Mouse (Mus musculus): ENCODE measurements around the gene Pik3r6. TPM values are rescaled to one million over a fixed set of nuclear protein-coding genes. Genes with fewer than 3 reads are reported as not detected.

Gene Pik3r6
- polyA plus RNA-seq, 1 experiment from 2014 or later, result 2.1 TPM

DNA sequence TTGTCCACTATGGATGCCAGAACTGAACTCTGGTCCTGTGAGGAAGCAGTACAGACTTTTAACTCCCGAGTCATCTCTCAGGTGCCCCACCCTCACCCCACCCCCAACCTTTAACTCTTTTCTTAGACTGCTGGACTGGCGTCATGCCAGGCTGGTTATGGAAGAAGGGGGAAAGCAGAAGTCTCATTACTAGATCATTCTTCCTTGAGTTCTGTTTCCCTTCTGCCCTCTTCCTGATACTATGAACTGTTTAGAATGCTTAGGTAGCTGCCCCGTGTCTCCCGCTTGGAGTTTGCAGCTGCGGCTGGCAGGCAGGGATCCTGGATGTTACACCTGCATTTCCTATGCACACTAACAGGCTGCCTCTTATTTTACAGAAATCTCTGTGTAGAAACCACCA is 17.0 kb downstream of the Pik3r6 start:
- no peak for ATAC-seq (ENCODE audit: low FRiP score)
- Histone ChIP-seq H3K9ac (no peak overlapping the region), H3K27me3 (no peaks in the 10 kb centered on the region), H3K4me2 (replicated peaks) (no peak overlapping the region), H3K36me3 (no peaks in the 10 kb centered on the region), H3K4me1 (no peaks in the 10 kb centered on the region), H3K4me3 (no peak overlapping the region), H3K27ac (no peak overlapping the region), H3K9me3 (replicated peaks) (peaks cover 4% of the 10 kb centered on the region)
- WGBS, result 93% methylated on average over 5 of the region's 5 CpGs

GRCm38 (mm10) chr11:68520439-68520838 is 17.6 kb downstream of the Pik3r6 start:
- Histone ChIP-seq H3K4me3 (no peak overlapping the region), H3K9ac (no peak overlapping the region), H3K36me3 (no peaks in the 10 kb centered on the region), H3K27me3 (no peaks in the 10 kb centered on the region), H3K4me2 (replicated peaks) (no peak overlapping the region), H3K27ac (no peak overlapping the region), H3K4me1 (no peaks in the 10 kb centered on the region), H3K9me3 (replicated peaks) (peaks cover 4% of the 10 kb centered on the region)
- no peak for ATAC-seq (ENCODE audit: low FRiP score)
- WGBS, result 89% methylated on average over 2 of the region's 2 CpGs

DNA sequence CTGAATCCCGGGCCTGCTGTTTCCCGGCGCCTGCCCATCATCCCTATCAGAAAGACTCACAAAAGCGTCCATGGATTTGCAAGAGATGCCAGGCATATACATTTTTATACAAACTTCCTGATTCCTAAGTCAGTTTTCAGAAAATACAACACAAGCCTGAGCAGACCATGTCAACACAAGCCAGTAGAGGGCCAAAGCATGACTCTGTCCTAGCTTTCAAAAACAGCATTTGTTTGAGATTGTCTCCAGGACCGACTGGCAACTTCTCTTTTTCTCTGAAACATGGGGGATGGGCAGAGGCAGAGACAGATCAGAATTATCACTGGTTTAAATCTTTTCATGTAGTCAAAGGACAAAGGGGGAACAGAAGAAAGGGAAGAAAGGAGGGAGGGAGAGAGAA is 18.5 kb downstream of the Pik3r6 start:
- H3K4me1 ChIP-seq, result no peaks in the 10 kb centered on the region
- H3K27me3 ChIP-seq, result no peaks in the 10 kb centered on the region
- no peaks in the 10 kb centered on the region for H3K36me3 ChIP-seq
- H3K27ac ChIP-seq, result no peak overlapping the region
- H3K9me3 ChIP-seq (replicated peaks), result peaks cover 4% of the 10 kb centered on the region
- H3K4me2 ChIP-seq (replicated peaks), result no peak overlapping the region
- ATAC-seq (ENCODE audit: low FRiP score), result no peak
- H3K9ac ChIP-seq, result no peak overlapping the region
- no peak overlapping the region for H3K4me3 ChIP-seq
- 77% methylated on average over 5 of the region's 5 CpGs for WGBS

DNA sequence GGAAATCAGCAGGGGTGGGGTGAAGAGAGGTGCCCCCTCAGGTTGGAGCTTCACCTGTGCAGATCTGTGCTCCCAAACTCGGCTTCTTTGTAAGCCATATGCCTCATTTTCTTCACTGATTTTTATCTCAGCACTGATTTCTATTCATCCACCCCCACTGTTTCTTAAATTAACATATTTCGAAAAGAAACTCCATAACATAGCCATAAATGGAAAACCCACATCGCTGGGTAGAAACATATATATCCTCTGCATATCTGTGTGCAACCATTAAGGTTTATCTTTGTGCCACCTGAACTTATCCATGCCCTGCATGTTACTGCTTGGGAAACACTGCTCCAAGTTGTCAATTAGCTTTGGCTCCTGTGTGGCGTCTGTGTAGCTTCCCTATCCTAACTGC is 23.6 kb downstream of the Pik3r6 start:
- Histone ChIP-seq H3K4me1 (no peaks in the 10 kb centered on the region), H3K27me3 (no peaks in the 10 kb centered on the region), H3K36me3 (no peaks in the 10 kb centered on the region), H3K27ac (no peak overlapping the region), H3K4me2 (replicated peaks) (no peak overlapping the region), H3K9me3 (replicated peaks) (no peaks in the 10 kb centered on the region), H3K9ac (no peak overlapping the region), H3K4me3 (no peak overlapping the region)
- no peak for ATAC-seq (ENCODE audit: low FRiP score)
- 76% methylated on average over 4 of the region's 4 CpGs for WGBS

DNA sequence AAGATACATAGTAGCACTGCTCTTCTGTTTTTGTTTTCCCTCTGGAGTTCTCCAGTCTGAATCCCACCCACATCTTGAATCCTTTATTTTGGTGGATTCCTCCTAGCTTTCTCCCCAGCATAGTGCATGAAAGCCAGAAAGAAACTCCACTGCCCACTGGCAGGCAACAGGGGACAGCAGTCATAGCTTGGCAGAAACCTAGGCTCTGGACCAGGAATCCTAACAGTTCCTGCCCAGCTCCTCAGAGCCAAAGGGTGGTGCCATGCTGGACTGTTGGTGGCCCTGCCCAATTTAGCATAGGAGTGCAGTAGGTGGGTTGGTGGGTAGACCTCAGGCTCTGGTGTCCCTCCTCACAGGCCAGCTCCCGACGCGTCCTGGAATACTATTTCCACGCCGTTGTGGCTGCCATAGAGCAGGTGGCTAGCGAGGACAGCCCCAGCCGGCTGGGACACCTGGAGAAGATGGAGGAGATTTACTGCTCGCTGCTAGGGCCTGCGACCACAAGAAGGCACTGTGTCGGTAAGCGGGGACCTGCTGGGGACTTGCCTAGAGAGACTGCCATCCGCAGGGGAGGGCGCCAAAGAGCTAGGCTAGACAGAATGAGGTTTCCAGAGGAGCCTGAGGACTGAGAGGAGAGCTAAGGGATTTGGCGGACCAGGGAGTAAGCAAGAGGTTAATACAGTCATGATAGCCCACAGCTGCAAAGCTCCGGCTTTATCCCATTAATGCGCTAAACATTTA is 28.4 kb downstream of the Pik3r6 start:
- no peaks in the 10 kb centered on the region for H3K36me3 ChIP-seq
- H3K9ac ChIP-seq, result no peak overlapping the region
- no peak overlapping the region for H3K4me2 ChIP-seq (replicated peaks)
- no peak for ATAC-seq (ENCODE audit: low FRiP score)
- 29% methylated on average over 16 of the region's 16 CpGs for whole genome bisulfite sequencing
- H3K4me3 ChIP-seq, result no peak overlapping the region
- H3K27me3 ChIP-seq, result no peaks in the 10 kb centered on the region
- H3K9me3 ChIP-seq (replicated peaks), result no peaks in the 10 kb centered on the region
- no peak overlapping the region for H3K27ac ChIP-seq
- 0 out of 2 replicates have a peak, but pooled peaks cover under 1% of the 10 kb centered on the region for H3K4me1 ChIP-seq

DNA sequence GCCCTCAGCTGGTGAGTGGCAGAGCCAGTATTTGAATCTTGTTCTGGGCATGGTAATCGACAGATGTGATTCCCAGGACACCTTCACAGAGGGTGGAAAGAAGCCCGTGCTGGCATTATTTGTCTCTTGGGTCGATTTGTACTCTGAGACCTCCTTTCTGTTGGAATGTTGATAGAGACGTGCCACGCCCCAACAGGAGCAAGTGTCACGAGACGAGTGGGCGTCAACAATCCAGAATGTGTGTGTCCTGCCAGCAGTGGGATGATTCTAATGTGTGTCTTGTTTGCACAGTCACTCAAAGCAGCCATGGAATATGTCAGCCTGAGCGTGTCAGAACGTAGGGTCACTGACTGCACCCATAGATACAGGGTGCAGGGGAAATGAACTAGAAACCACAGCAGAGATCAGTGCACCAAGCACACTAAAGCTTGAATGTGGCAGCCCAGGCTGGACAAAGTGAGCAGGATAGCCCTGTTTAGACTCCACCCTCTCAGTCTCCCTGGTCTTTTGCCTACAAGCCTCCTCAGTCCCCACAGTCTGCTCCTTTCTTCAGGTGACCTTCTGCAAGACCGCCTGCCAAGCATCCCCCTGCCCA is 29.2 kb downstream of the Pik3r6 start:
- no peaks in the 10 kb centered on the region for H3K27me3 ChIP-seq
- no peak overlapping the region for H3K4me2 ChIP-seq (replicated peaks)
- WGBS, result 75% methylated on average over 11 of the region's 11 CpGs
- H3K27ac ChIP-seq, result no peak overlapping the region
- H3K36me3 ChIP-seq, result no peaks in the 10 kb centered on the region
- no peak overlapping the region for H3K4me3 ChIP-seq
- H3K9me3 ChIP-seq (replicated peaks), result no peaks in the 10 kb centered on the region
- H3K9ac ChIP-seq, result no peak overlapping the region
- ATAC-seq (ENCODE audit: low FRiP score), result no peak
- 0 out of 2 replicates have a peak, but pooled peaks cover 4% of the 10 kb centered on the region for H3K4me1 ChIP-seq

- no peak overlapping the region for H3K27ac ChIP-seq
- ATAC-seq (ENCODE audit: low FRiP score), result no peak
- H3K9me3 ChIP-seq (replicated peaks), result no peaks in the 10 kb centered on the region
- no peak overlapping the region for H3K4me2 ChIP-seq (replicated peaks)
- H3K4me1 ChIP-seq, result 0 out of 2 replicates have a peak, but pooled peaks cover 4% of the 10 kb centered on the region
- 79% methylated on average over 5 of the region's 5 CpGs for WGBS
- no peak overlapping the region for H3K9ac ChIP-seq
- H3K4me3 ChIP-seq, result no peak overlapping the region
- H3K27me3 ChIP-seq, result no peaks in the 10 kb centered on the region
- no peaks in the 10 kb centered on the region for H3K36me3 ChIP-seq
Measured at GRCm38 (mm10) chr11:68532773-68533172, 30.0 kb downstream of the Pik3r6 start.

DNA sequence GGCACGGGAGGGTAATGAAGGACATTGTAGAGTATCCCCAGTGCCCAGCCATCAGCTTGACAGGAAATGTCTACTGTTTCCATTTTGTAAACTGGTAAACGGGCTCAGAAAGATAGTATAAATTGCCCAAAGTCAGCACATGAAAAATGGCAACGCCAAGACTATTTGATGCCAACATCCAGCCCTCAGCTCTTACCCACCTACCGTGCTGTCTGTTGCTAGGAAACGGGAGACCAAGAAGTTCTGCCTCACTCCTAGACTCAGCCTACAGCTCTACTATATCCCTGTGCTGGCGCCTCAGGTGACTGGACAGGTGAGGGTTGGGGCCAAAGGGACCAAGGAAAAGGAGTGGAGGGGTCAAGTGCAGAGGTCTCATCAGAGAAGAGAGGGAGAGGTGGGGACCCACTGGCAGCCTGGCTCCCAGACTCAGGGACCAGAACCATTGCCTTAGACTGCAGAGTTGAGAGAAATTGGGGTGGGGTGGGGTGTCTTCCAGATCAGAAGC is 31.2 kb downstream of the Pik3r6 start:
- Histone ChIP-seq H3K4me1 (0 out of 2 replicates have a peak, but pooled peaks cover 4% of the 10 kb centered on the region), H3K36me3 (no peaks in the 10 kb centered on the region), H3K27me3 (no peaks in the 10 kb centered on the region)

DNA sequence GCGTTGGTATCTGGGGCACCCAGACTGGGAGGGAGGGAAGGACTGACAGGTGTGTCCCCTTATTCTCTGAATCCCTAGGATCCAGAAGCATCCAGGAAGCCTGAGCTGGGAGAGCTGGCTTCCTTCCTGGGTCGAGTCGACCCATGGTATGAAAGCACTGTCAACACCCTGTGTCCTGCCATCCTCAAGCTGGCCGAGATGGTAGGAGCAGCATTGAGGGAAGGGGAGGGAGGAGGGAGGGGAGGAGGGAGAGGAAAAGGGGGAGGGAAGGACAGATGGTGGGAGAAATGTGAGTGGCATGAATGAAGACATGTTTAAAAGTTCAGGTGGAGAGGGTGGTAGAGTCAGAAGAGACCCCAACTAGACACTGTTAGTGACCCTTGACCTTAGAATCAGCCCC is 33.2 kb downstream of the Pik3r6 start:
- H3K4me2 ChIP-seq (replicated peaks), result no peak overlapping the region
- 0 out of 2 replicates have a peak, but pooled peaks cover 4% of the 10 kb centered on the region for H3K4me1 ChIP-seq
- H3K27me3 ChIP-seq, result no peaks in the 10 kb centered on the region
- no peak overlapping the region for H3K27ac ChIP-seq
- no peaks in the 10 kb centered on the region for H3K9me3 ChIP-seq (replicated peaks)
- ATAC-seq (ENCODE audit: low FRiP score), result no peak
- H3K9ac ChIP-seq, result no peak overlapping the region
- no peak overlapping the region for H3K4me3 ChIP-seq
- WGBS, result 67% methylated on average over 4 of the region's 4 CpGs
- H3K36me3 ChIP-seq, result no peaks in the 10 kb centered on the region

More for the DNA sequence above, 31.2 kb downstream of the Pik3r6 start:
- H3K27ac ChIP-seq, result no peak overlapping the region
- no peak overlapping the region for H3K4me3 ChIP-seq
- ATAC-seq (ENCODE audit: low FRiP score), result no peak
- no peaks in the 10 kb centered on the region for H3K9me3 ChIP-seq (replicated peaks)
- no peak overlapping the region for H3K9ac ChIP-seq
- H3K4me2 ChIP-seq (replicated peaks), result no peak overlapping the region
- WGBS, result 83% methylated on average over 6 of the region's 6 CpGs

DNA sequence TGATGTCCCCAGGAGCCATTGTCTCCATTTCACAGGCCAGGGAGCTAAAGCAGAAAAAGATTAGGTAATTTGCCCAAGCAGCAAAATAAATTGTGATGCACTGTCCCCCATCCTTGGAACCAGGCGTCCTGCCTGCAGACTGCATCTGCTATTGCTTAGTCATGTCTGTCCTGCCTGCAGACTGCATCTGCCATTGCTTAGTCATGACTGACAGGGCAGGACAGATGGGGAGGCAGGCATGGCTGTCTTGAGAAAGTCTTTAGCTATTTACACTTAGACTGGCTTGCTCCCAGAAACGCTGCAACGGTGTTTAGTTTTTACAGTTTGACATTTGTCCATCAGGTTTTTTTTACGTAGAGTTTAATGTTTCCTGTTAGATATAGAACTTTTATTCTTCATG is 33.6 kb downstream of the Pik3r6 start:
- 49% methylated on average over 4 of the region's 4 CpGs for WGBS
- H3K9me3 ChIP-seq (replicated peaks), result no peaks in the 10 kb centered on the region
- no peak overlapping the region for H3K4me2 ChIP-seq (replicated peaks)
- H3K9ac ChIP-seq, result no peak overlapping the region
- no peaks in the 10 kb centered on the region for H3K27me3 ChIP-seq
- H3K36me3 ChIP-seq, result no peaks in the 10 kb centered on the region
- H3K4me1 ChIP-seq, result 0 out of 2 replicates have a peak, but pooled peaks cover 4% of the 10 kb centered on the region
- no peak overlapping the region for H3K27ac ChIP-seq
- no peak overlapping the region for H3K4me3 ChIP-seq
- no peak for ATAC-seq (ENCODE audit: low FRiP score)

- no peaks in the 10 kb centered on the region for H3K9me3 ChIP-seq (replicated peaks)
- H3K27ac ChIP-seq, result no peak overlapping the region
- peaks cover 4% of the 10 kb centered on the region; the same call in 1 of the 2 replicates for H3K4me1 ChIP-seq
- no peak overlapping the region for H3K4me3 ChIP-seq
- H3K9ac ChIP-seq, result no peak overlapping the region
- no peak overlapping the region for H3K4me2 ChIP-seq (replicated peaks)
- ATAC-seq (ENCODE audit: low FRiP score), result no peak
- H3K36me3 ChIP-seq, result no peaks in the 10 kb centered on the region
- 64% methylated on average over 5 of the region's 5 CpGs for WGBS
- H3K27me3 ChIP-seq, result no peaks in the 10 kb centered on the region
Measured at GRCm38 (mm10) chr11:68539621-68540020, 36.8 kb downstream of the Pik3r6 start.

GRCm38 (mm10) chr11:68544554-68544953 is 41.7 kb downstream of the Pik3r6 start:
- no peak for ATAC-seq (ENCODE audit: low FRiP score)
- Histone ChIP-seq H3K9ac (no peak overlapping the region), H3K36me3 (no peaks in the 10 kb centered on the region), H3K27ac (no peak overlapping the region), H3K4me2 (replicated peaks) (no peak overlapping the region), H3K4me3 (no peak overlapping the region), H3K9me3 (replicated peaks) (no peaks in the 10 kb centered on the region), H3K27me3 (no peaks in the 10 kb centered on the region), H3K4me1 (no peaks in the 10 kb centered on the region; the same call in 1 of the 2 replicates)
- WGBS, result 3% methylated on average over 8 of the region's 8 CpGs

All from hindbrain, embryonic 12.5 days (tissue).